Mouse (Mus musculus) testis, adult 2 months (tissue): ENCODE data around the gene Bckdhb.

Experiments
- CTCF ChIP-seq: fragments of 200-500 bp; IDR thresholded peaks from 2 replicates; pipeline ENCODE4 v1.5.1; 2012; ENCODE audit warnings: low read depth, mild to moderate bottlenecking, inconsistent platforms, low read length, moderate library complexity; ENCODE audit not compliant: control insufficient read depth, insufficient read depth, insufficient replicate concordance
- POLR2A ChIP-seq: fragments of 200-500 bp; IDR thresholded peaks from 2 replicates; pipeline ENCODE4 v1.6.1; 2012; ENCODE audit warnings: low read depth, mild to moderate bottlenecking, inconsistent platforms, low read length, moderate library complexity; ENCODE audit not compliant: control insufficient read depth

GRCm38 (mm10) chr9:84092994-84093393 lies 168.0 kb downstream of the Bckdhb start:
- TF ChIP-seq CTCF (no peak), POLR2A (no peak)
